Mouse (Mus musculus): ENCODE measurements around the gene Adgre5.

Adgre5 gene

DNA sequence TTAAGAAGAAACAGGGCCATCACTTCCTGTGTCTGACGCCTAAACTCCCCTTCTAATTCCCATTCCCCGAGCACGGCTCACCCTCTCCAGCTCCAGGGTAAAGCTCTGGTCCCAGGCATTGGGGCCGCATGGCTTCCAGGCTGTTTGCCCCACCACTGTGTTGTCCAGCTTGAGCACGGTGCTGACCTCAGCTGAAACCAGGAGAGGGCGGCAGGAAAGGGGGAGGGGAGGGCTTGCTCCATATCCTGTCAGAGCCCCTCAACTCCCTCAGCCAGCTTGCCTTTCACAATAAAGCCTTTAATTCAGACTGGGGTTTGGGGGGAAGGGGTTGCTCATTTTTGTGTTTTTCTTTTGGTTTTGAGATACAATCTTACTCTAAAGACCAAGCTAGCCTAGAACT, 60.0 kb downstream of the Adgre5 start:
- no peak for DNase-seq (ENCODE audit: low spot score)

DNA sequence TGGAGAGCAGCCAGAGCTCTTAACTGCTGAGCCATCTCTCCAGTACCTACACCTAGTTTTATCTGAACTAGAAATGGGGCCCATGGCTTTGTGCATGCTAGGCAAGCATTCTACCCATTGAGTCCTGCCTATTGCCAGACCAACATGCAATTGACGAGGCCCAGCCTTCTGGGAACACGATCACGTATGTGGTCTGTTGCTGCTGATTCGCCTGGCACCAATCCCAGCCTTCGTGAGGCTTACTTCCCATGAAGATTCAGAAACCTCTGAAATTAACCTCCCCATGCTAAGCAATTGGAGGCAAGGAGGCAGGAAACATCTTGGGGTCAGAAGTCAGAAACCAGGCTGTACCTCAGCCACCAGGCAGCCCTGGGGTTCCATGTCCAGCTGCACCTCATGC, 60.5 kb downstream of the Adgre5 start:
- DNase-seq (ENCODE audit: low spot score), result no peak

DNA sequence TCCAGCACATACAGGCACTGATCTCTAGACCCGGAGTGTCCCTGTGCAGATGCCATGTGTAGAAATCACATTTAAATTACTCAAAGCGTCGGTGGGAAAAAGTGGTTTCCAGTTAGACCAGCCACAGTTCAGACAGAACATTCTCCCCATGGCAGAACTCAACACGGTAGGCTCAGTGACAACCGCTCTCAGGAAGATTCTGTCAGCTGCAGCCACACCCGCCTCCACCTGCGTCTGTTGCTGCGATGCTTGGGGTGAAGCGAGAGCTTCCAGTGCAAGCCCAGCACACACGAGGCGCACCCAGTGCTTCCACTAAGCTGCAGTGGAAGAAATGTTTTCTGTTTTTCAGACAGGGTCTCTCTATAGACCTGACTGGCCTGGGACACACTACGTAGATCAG, 61.3 kb downstream of the Adgre5 start:
- no peak for DNase-seq (ENCODE audit: low spot score)

DNA sequence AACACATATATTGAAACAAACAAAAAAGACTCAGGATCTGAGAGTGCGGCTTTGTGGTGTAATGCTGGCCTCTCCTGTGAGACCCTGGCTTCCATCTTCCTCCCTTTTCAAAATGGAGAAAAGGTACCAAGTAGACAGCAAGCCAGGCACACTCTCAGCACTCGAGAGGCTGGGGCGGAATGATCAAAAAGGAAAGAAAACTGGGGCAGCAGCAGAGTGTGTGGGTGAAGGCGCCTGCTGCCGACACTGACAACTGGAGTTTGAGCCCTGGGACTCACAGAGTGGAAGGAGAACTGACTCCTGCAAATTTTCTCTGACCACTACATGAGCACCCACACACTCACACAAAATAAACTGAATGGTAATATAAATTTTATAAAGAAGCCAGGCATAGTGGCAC, 66.6 kb downstream of the Adgre5 start:
- no peak for DNase-seq (ENCODE audit: low spot score)
